Mouse (Mus musculus): ENCODE data around the gene Tekt4.

DNA sequence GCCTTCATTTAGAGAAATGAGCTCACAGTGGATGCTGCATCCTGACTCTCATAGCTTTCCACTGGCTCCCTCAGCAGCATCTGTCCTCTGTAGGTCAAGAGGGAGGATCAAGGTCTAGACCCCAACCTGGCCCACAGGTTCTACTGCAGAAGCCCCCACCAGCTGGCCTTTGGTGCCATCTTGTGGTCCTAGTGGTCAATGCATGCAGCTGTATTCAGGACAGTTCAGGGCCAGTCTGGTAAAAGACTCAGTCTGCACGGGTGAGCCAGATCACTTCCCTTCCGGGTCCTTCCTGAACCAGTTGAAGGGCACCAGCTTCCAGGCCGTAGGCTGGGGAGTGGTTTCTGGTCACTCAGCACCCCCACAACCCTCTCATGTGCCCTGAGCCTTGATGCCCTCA is 53.4 kb downstream of the Tekt4 start:
- TF ChIP-seq CTCF (IDR thresholded peaks at IDR 0.05; ENCODE audit: borderline replicate concordance, insufficient read depth, low read depth, low read length) (peak; percentile 82), POLR2A (IDR thresholded peaks at IDR 0.05; ENCODE audit: borderline replicate concordance, insufficient read depth, low read length) (no peak)

Data from cerebellum, adult 2 months (tissue).